Mouse (Mus musculus) E14TG2a.4 (cell line): ENCODE data around the gene Radil.

Source experiments
- CTCF ChIP-seq: conservative IDR thresholded peaks from 2 replicates; pipeline ENCODE4 v1.5.1; 2014; ENCODE audit warnings: low read length
- POU5F1 ChIP-seq: IDR thresholded peaks from 2 replicates; pipeline ENCODE4 v1.6.1; 2014; ENCODE audit warnings: low read length, borderline replicate concordance

- no peak for TF ChIP-seq CTCF
- TF ChIP-seq POU5F1 = no peak
Measured at GRCm38 (mm10) chr5:142440451-142441147, 110.3 kb downstream of the Radil start.
